Mouse (Mus musculus) CH12.LX (cell line): ENCODE measurements at regions not wholly inside any gene's neighbourhood (a gene's known extent, or its start where the extent isn't known, plus 50 kb on each side); places are given as distances from the start of the nearest gene placed in this dataset.

Source experiments
- CHD2 ChIP-seq: IDR thresholded peaks from 2 replicates; pipeline ENCODE4 v1.6.1; 2011; ENCODE audit warnings: low read length, improper control_type of control experiment
- CTCF ChIP-seq, 2 experiments: IDR thresholded peaks in 1 of 2; conservative IDR thresholded peaks in 1 of 2; 2 replicates each; pipeline ENCODE4 v1.5.1; 2011 to 2012; ENCODE audit warnings: low read depth in 2 of 2, low read length in 2 of 2, improper control_type of control experiment in 1 of 2, inconsistent platforms in 1 of 2, mild to moderate bottlenecking in 1 of 2, moderate library complexity in 1 of 2
- EP300 ChIP-seq: IDR thresholded peaks from 2 replicates; pipeline ENCODE4 v1.6.1; 2011; ENCODE audit warnings: low read length, improper control_type of control experiment
- JUND ChIP-seq: conservative IDR thresholded peaks from 2 replicates; pipeline ENCODE4 v1.6.1; 2011; ENCODE audit warnings: low read depth, low read length, improper control_type of control experiment
- KAT2A ChIP-seq: IDR thresholded peaks from 2 replicates; pipeline ENCODE4 v1.6.1; 2012; ENCODE audit warnings: low read length, improper control_type of control experiment, inconsistent platforms; ENCODE audit not compliant: insufficient replicate concordance
- MAX ChIP-seq: IDR thresholded peaks from 2 replicates; pipeline ENCODE4 v1.6.1; 2011; ENCODE audit warnings: low read length, improper control_type of control experiment
- MAZ ChIP-seq: IDR thresholded peaks from 2 replicates; pipeline ENCODE4 v1.6.1; 2012; ENCODE audit warnings: low read depth, mild to moderate bottlenecking, inconsistent platforms, low read length, improper control_type of control experiment, moderate library complexity
- POLR2A ChIP-seq: IDR thresholded peaks from 2 replicates; pipeline ENCODE4 v1.6.1; 2011; ENCODE audit warnings: low read depth, mild to moderate bottlenecking, improper control_type of control experiment, low read length
- POLR2AphosphoS2 ChIP-seq: IDR thresholded peaks from 2 replicates; pipeline ENCODE4 v1.6.1; 2011; ENCODE audit warnings: low read depth, low read length, improper control_type of control experiment
- RCOR1 ChIP-seq: conservative IDR thresholded peaks from 2 replicates; pipeline ENCODE4 v1.6.1; 2012; ENCODE audit warnings: low read depth, mild to moderate bottlenecking, inconsistent platforms, low read length, improper control_type of control experiment
- TBP ChIP-seq: conservative IDR thresholded peaks from 2 replicates; pipeline ENCODE4 v1.6.1; 2011; ENCODE audit warnings: low read depth, low read length, improper control_type of control experiment
- TCF12 ChIP-seq: IDR thresholded peaks from 2 replicates; pipeline ENCODE4 v1.6.1; 2014; ENCODE audit warnings: low read depth, mild to moderate bottlenecking, inconsistent platforms, low read length, improper control_type of control experiment
- ZKSCAN1 ChIP-seq: IDR thresholded peaks from 2 replicates; pipeline ENCODE4 v1.6.1; 2012; ENCODE audit warnings: low read depth, inconsistent platforms, low read length, improper control_type of control experiment, borderline replicate concordance
- ZMIZ1 ChIP-seq: IDR thresholded peaks from 2 replicates; pipeline ENCODE4 v1.6.1; 2012; ENCODE audit warnings: low read depth, mild to moderate bottlenecking, inconsistent platforms, low read length, improper control_type of control experiment

GRCm38 (mm10) chr14:36328258-36328891 is 233.7 kb downstream of the 4930474N05Rik start:
- no peak for TF ChIP-seq TBP
- TF ChIP-seq CTCF (conservative IDR thresholded peaks at IDR 0.05 in 1 of 2, IDR thresholded peaks at IDR 0.05 in 1 of 2; ENCODE audit: low read depth in 2 of 2, low read length in 2 of 2): no peak
- TF ChIP-seq MAZ: no peak
- no peak for TF ChIP-seq CHD2
- TF ChIP-seq POLR2A: no peak
- TF ChIP-seq EP300: no peak
- no peak for TF ChIP-seq ZMIZ1
- no peak for TF ChIP-seq POLR2AphosphoS2
- no peak for TF ChIP-seq RCOR1
- TF ChIP-seq ZKSCAN1: no peak
- no peak for TF ChIP-seq TCF12
- TF ChIP-seq MAX: no peak
- TF ChIP-seq KAT2A: no peak
- no peak for TF ChIP-seq JUND
